Mouse (Mus musculus): ENCODE measurements around the gene Emid1.

DNA sequence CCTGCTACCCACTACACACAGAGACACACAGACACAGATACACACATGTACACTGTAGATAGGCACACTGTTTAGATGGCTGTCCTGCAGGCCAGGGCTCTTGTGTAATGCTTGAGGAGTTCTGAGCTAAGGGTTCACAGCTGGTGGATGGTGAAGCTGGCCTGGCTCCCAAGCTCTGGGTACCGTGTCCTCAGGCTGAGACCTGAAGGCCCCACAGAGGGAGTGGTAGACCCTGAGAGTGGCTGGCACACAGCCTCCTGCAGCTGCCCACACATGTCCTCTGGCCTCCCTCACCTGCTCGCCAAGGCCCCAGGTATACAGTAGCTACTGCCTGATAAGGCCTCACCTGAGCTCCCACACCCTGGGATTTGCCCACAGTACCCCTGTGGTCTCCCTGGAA is 10.1 kb downstream of the Emid1 start:
- TF ChIP-seq CTCF (IDR thresholded peaks at IDR 0.05; ENCODE audit: low read depth) (no peak), EP300 (optimal IDR thresholded peaks at IDR 0.05) (no peak)
